Mouse (Mus musculus) stomach, postnatal 0 days (tissue): ENCODE results near the gene Sptbn1. TPM values are rescaled to one million over a fixed set of nuclear protein-coding genes. Genes with fewer than 3 reads are reported as not detected.

ENCODE experiments used
- ATAC-seq: fragments of 200-750 bp; cut with Nextera tagmentation; 2 replicates; pipeline ENCODE4 v1.8.0; 2017; ENCODE audit not compliant: low FRiP score, low TSS enrichment
- DNase-seq: peaks from one replicate; pipeline ENCODE4 v3.0.0-alpha.2; 2016; ENCODE audit warnings: low spot score
- H3K27ac ChIP-seq: fragments of 300-500 bp; sonication (generic); replicated peaks from 2 replicates; pipeline ENCODE4 v1.5.1; 2014; ENCODE audit warnings: mild to moderate bottlenecking, control low read depth
- H3K27me3 ChIP-seq: fragments of 300-500 bp; sonication (generic); 2 replicates; pipeline ENCODE4 v1.6.1; 2014; ENCODE audit warnings: low read length; ENCODE audit not compliant: control insufficient read depth, insufficient read depth
- H3K36me3 ChIP-seq: fragments of 300-500 bp; sonication (generic); 2 replicates; pipeline ENCODE4 v1.6.1; 2014; ENCODE audit warnings: low read length, mixed read lengths; ENCODE audit not compliant: control insufficient read depth, insufficient read depth
- H3K4me1 ChIP-seq: fragments of 300-500 bp; sonication (generic); replicated peaks from 2 replicates; pipeline ENCODE4 v1.6.1; 2014; ENCODE audit warnings: antibody characterized with exemption; ENCODE audit not compliant: control insufficient read depth, insufficient read depth
- H3K4me2 ChIP-seq: fragments of 300-500 bp; sonication (generic); replicated peaks from 2 replicates; pipeline ENCODE4 v1.6.1; 2014; ENCODE audit warnings: low read depth, mild to moderate bottlenecking, control low read depth, moderate library complexity
- H3K4me3 ChIP-seq: fragments of 300-500 bp; sonication (generic); 2 replicates; pipeline ENCODE4 v1.5.1; 2014; ENCODE audit warnings: low read depth, low read length, control low read depth
- H3K9ac ChIP-seq: fragments of 300-500 bp; sonication (generic); 2 replicates; pipeline ENCODE4 v1.6.1; 2014; ENCODE audit warnings: mild to moderate bottlenecking, low read length, control low read depth, mixed read lengths
- H3K9me3 ChIP-seq: fragments of 300-500 bp; sonication (generic); 2 replicates; pipeline ENCODE4 v1.6.1; 2016; ENCODE audit warnings: low read length; ENCODE audit not compliant: control insufficient read depth
- CTCF ChIP-seq: IDR thresholded peaks from 2 replicates; pipeline ENCODE4 v1.5.1; 2016; ENCODE audit warnings: antibody characterized with exemption, low read depth, mild to moderate bottlenecking, moderate library complexity
- EP300 ChIP-seq: optimal IDR thresholded peaks from 2 replicates; pipeline ENCODE3; 2016; ENCODE audit warnings: antibody characterized with exemption
- WGBS: fragments of 180-500 bp; shearing (Covaris S2); extraction: QIAGEN DNeasy Blood & Tissue Kit; methylation state at CpG from one replicate; pipeline ENCODE4 v1.1.7; 2014; 5-methylcytosine and 5-hydroxymethylcytosine counted together
- polyA plus RNA-seq: library from polyadenylated mRNA; unstranded; fragments of >200 nt; fragmentation: Nextera tagmentation; extraction: Ambion mirVana; gene quantifications from 2 replicates; pipeline ENCODE4 v1.2.1, GENCODE M21; 2015

The Sptbn1 gene
- polyA plus RNA-seq, 1 experiment from 2014 or later = 57.2 TPM

DNA sequence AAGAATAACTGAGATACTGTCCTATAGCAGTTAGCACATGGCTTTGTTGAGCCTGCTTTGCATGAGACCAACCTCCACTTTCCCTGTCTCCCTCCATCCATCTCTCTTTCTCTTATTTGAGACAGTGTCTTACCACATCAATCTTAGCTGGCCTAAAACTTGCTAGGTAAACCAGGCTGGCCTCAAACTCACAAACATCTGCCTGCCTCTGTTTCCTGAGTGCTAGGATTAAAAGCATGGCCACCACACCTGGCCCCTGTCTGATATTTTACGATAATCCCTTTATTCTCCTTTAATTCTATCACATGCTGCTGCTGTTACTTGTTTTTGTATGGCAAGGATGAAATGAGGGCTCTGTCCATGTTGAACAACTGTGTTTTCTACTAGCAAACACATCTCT, 49.6 kb downstream of the Sptbn1 start:
- Histone ChIP-seq H3K27ac (no peak overlapping the region), H3K9me3 (no peaks in the 10 kb centered on the region), H3K9ac (no peak overlapping the region), H3K4me1 (no peaks in the 10 kb centered on the region), H3K27me3 (no peaks in the 10 kb centered on the region), H3K4me2 (no peak overlapping the region), H3K4me3 (no peak overlapping the region), H3K36me3 (no peaks in the 10 kb centered on the region)
- DNase-seq (no peak), ATAC-seq (no peak)
- WGBS = 89% methylated on average over 1 of the region's 1 CpGs
- TF ChIP-seq CTCF = no peak
- TF ChIP-seq EP300 = no peak

DNA sequence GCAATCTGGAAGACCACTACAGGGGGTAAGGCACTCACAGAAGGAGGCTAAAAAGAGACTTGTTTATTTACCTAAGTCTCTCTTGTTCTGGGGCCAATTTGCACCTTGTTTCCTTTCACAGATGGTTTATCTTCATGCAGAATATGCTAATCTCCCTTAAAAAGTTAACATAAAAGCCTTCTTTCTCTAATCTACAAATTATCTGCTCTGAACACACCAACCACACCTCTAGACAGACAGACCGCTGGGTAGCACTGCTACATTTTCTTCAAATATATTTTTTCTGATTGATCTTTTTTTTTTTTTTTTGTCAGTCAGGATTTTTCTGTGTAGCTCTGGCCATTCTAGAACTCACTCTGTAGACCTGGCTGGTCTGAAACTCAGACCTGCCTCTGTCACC, 50.5 kb downstream of the Sptbn1 start:
- Histone ChIP-seq H3K4me1 (no peaks in the 10 kb centered on the region; the same call in 1 of the 2 replicates), H3K36me3 (no peaks in the 10 kb centered on the region), H3K9me3 (no peaks in the 10 kb centered on the region), H3K9ac (no peak overlapping the region), H3K27ac (no peak overlapping the region), H3K27me3 (no peaks in the 10 kb centered on the region), H3K4me3 (no peak overlapping the region), H3K4me2 (no peak overlapping the region)
- 63% methylated on average over 1 of the region's 1 CpGs for WGBS
- ATAC-seq (no peak), DNase-seq (no peak)
- TF ChIP-seq CTCF = no peak
- no peak for TF ChIP-seq EP300

DNA sequence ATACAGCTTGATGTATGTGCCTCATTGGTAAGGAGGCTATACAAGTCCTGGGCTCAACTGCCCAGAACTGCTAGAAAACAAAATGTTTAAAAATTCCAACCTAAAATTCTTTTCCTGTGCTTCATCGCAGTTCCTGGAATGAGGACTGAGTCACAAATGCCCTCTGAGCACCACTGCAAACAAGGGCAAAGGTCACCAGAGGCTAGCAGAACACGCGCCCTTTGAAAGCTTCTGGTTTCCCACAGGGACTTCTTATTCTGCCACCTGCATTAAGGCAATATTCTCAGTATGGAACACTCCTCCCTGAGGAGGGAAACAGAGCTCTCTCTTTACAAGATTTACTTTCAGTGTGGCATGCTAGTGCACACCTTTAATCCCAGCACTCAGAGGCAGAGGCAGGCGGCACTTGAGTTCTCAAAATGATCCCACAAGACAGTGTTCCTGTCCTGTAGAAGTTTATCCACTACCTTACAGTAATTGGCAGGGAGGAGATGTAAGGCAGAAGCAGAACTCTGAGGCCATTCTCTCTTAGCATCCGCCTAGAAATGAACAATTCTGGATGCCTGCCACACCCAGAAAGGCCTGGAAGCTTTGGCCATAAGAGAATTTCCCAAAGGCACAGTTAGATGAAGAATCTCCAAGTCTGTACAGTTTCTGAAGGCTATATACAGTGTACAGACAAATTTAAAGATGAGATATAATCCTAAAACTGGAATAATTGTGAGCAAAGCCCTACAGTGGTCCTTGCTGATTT, 56.1 kb downstream of the Sptbn1 start:
- TF ChIP-seq CTCF (no peak), EP300 (no peak)
- no peak overlapping the region for H3K9ac ChIP-seq
- ATAC-seq = peak; percentile 22; the same call in 1 of the 2 replicates
- DNase-seq = no peak
- H3K4me1 ChIP-seq = peaks cover 7% of the 10 kb centered on the region
- no peak overlapping the region for H3K4me2 ChIP-seq
- whole genome bisulfite sequencing = 41% methylated on average over 5 of the region's 5 CpGs
- H3K27me3 ChIP-seq = no peaks in the 10 kb centered on the region
- no peaks in the 10 kb centered on the region for H3K36me3 ChIP-seq
- H3K9me3 ChIP-seq = no peaks in the 10 kb centered on the region
- peak overlapping the region; percentile 31; the same call in 1 of the 2 replicates for H3K27ac ChIP-seq
- no peak overlapping the region for H3K4me3 ChIP-seq

DNA sequence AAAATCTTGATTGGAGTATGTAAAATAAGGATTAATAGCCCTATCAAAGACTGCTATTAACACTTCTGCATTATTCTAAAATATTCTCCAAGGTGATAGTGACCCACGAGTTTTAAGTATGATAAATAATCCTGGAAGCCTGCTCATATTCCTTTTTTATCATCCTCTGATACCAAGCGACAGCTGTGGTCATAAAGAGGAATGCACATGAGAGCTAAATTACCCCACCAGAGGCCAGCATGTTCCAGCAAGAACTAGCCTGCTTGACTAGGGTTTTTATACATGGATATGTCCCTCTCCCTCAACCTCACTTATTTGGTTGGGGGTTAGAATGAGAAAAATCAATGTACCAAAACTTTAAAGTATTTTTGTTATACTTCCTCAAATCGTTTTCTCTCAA, 56.8 kb downstream of the Sptbn1 start:
- H3K4me2 ChIP-seq = no peak overlapping the region
- ATAC-seq (no peak), DNase-seq (no peak)
- H3K27ac ChIP-seq = no peak overlapping the region
- no peak overlapping the region for H3K9ac ChIP-seq
- H3K9me3 ChIP-seq = no peaks in the 10 kb centered on the region
- H3K4me1 ChIP-seq = peaks cover 7% of the 10 kb centered on the region
- no peaks in the 10 kb centered on the region for H3K27me3 ChIP-seq
- H3K4me3 ChIP-seq = no peak overlapping the region
- TF ChIP-seq EP300 (no peak), CTCF (no peak)
- 56% methylated on average over 3 of the region's 3 CpGs for WGBS
- H3K36me3 ChIP-seq = no peaks in the 10 kb centered on the region

DNA sequence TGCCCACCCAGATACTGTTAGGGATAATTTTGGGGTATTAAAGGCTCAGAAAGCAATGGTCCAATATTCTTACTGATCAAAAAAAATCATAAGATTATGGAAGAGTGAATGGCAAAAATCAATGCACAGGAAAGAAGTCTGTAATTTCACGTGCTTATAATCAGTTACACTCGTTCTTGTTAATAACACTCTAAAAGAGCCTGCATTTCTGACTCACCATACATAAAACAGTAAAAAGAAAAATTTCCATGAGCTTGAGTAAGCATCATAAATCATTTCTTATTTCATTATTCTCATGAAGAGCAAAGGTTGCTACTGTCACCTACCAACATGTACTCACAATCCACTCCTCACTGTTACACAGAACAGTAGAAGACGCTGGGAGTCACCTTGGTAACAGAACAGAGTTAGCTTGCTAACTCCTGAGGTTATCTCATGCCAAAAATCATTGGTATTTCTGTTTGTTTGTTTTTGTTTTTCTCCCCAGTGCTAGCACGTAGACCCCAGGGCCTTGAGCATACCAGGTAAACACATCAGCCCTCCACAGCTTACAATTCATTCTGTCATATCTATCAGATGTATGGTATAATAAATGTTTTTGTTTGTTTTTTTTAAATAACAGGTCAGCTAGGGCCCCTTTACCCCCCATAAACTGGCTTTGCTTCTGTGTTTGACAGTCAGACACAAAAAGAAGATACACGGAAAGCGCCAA, 57.7 kb downstream of the Sptbn1 start:
- peaks cover 7% of the 10 kb centered on the region for H3K4me1 ChIP-seq
- TF ChIP-seq EP300 (no peak), CTCF (no peak)
- 60% methylated on average over 6 of the region's 6 CpGs for WGBS
- no peaks in the 10 kb centered on the region for H3K27me3 ChIP-seq
- H3K9ac ChIP-seq = no peak overlapping the region
- H3K27ac ChIP-seq = peak overlapping the region; percentile 26; the same call in 1 of the 2 replicates
- DNase-seq (no peak), ATAC-seq (no peak)
- H3K4me3 ChIP-seq = no peak overlapping the region
- H3K4me2 ChIP-seq = no peak overlapping the region
- no peaks in the 10 kb centered on the region for H3K9me3 ChIP-seq
- no peaks in the 10 kb centered on the region for H3K36me3 ChIP-seq

DNA sequence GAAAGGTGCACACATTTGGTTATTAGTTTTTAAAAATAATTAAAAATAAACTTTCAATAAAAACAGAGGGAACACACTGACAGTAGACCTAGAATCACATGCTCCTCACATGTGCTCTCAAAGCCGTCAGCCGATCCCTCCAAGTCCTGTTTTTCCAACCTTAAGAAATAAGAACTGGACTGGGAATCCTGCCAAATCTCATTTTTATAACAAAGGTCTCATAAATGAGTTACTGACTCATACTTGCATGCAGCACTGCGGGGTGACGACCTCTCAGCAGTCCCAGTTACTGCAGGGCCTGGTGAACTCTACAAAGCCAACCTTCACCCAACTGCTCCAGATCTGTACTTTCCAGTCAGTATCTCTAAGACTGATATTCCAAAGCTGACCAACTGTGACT, 58.5 kb downstream of the Sptbn1 start:
- WGBS = 11% methylated on average over 4 of the region's 4 CpGs
- no peaks in the 10 kb centered on the region for H3K36me3 ChIP-seq
- H3K9ac ChIP-seq = no peak overlapping the region
- no peak overlapping the region for H3K4me2 ChIP-seq
- peaks cover 7% of the 10 kb centered on the region for H3K4me1 ChIP-seq
- peak overlapping the region; percentile 26 for H3K27ac ChIP-seq
- ATAC-seq = peak; percentile 88
- H3K9me3 ChIP-seq = no peaks in the 10 kb centered on the region
- DNase-seq = peak; percentile 60
- H3K4me3 ChIP-seq = no peak overlapping the region
- H3K27me3 ChIP-seq = no peaks in the 10 kb centered on the region
- TF ChIP-seq EP300 (no peak), CTCF (no peak)
